Mouse (Mus musculus) right cerebral cortex, postnatal 36 days (tissue): ENCODE measurements around the gene Anapc7.

Source experiments
- DNase-seq, 2 experiments: peaks; one replicate each; pipeline ENCODE4 v3.0.0; 2022; ENCODE audit warnings: low spot score in 2 of 2, mixed read lengths in 1 of 2

Gene Anapc7

DNA sequence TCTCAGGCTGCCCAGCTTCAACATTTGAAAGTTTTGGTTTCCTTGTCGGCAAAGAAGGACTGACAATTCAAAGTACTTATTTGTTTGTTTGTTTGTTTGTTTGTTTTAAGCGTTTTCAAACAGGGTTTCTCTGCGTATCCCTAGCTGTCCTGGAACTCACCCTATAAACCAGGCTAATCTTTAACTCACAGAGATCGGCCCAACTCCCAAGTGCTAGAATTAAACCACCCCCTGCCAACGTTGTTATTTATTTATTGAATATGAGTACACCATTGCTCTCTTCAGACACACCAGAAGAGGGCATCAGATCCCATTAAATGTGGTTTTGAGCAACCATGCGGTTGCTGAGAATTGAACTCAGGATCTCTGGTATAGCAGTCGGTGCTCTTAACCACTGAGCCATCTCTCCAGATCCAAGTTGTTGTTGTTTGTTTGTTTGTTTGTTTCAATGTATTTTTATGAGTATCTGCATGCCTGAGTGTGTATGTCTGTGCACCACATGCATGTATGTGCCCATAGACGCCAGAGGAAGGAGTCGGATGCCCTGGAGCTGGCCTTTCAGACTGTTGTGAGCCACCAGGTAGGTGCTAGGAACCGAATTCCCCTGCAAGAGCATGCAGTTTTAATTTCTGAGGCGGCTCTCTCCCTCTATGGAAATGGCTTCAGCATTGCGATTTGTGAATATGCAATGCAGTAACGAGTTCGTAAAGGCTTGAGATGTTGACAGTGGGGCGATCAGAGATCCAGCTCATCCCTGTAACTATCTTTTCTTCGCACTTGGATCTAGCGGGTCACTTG is at the start of gene Anapc7:
TSS of gene Anapc7 (plus strand) at position 423 of the 798 bp plus-strand sequence.
- DNase-seq: no peak

DNA sequence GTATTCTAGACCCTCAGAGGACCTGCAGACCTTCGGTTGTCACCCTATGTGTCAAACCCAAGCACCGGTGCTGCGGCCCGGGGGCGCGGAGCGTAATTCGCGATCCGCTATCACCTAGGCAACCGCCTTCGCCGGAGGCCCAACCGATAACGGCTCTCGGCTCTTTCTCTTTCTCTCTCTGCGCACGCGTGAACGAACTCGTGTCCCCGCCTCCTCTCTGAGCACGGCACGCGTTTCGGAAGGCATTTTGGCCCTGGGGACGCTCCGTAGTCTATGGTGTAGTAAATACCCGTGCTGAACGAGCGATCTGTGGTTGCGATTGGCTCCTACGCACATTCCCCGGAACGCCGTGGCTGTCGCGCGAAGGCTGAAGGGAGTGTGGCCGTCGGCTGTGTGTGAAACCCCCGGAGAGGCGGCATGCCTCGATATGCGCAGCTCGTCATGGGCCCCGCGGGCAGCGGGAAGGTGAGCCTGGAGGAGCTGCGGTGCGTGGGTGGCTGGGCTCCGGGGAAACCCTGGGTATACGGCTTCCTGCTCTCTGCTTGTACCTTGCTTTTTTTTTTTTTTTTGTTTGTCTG is 49.2 kb upstream of the Anapc7 start, which contains the start of gene Fam216a:
TSS of gene Fam216a (minus strand) at position 173 of the 578 bp plus-strand sequence.
- peak; percentile 98 to 99 for DNase-seq

DNA sequence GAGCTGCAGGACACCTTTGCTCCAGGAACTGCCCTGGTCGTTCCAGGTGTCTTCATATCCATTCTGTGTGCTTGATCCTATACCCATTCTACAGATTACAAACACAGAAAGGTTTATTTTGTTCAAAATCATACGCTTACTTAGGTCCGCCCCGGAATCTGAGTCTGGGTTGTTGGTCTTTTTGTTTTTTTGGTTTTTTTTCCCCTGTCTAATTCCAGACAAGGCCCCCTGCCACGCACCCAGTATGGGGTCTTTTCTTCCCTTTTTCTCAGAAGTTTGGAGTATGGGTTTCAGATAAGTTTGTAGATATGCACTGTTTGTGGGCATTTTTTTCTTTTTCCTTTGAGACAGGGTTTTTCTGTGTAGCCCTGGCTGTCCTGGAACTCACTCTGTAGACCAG is 48.6 kb upstream of the Anapc7 start:
- no peak for DNase-seq

DNA sequence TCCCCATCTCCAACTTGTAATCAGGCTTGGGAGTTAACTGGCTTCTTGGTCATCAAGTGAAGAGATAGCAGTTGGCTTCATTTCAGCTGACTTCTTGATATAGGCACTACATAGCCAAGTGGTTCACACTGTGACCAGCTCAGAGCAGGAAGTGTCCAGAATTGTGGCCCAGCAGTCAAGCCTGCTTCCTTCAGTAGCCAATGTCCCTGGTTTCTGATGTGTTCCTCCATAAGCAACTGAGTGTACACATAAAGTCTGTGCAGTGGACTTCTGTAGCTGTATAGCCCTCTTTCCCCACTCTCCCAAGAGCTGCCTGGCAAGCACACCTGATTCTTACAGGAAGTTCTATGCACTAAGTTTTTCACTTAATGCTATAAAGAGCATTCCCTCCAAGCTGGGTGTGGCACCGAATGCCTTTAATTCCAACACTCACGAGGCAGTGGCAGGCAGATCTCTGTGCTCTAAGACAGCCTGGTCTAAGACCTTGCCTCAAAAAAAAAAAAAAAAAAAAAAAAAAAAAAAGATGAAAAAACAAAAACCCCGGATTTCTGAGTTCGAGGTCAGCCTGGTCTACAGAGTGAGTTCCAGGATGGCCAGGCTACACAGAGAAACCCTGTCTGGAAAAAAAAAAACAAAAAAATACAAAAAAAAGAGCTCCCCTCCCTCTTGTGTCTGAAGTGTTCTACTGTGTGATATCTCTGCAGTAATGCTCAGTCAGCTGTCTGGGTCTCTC is 44.2 kb upstream of the Anapc7 start:
- DNase-seq: no peak

DNA sequence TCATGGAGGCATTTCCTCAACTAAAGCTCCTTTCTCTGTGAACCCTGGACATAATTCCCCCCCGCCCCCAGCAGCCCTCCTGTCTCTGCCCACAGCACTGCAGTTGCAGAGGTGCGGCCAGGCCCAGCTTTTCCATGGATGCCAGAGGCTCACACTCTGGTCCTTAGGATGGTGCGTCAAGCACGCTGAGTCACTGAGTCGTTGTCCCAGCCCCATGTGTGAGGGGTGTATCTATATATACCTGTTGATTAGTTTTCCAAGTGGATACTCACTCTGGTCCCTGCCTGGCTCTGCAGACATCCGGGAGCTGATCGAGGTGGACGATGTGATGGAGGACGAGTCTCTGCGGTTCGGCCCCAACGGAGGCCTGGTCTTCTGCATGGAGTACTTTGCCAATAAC is 43.3 kb upstream of the Anapc7 start:
- no peak for DNase-seq

DNA sequence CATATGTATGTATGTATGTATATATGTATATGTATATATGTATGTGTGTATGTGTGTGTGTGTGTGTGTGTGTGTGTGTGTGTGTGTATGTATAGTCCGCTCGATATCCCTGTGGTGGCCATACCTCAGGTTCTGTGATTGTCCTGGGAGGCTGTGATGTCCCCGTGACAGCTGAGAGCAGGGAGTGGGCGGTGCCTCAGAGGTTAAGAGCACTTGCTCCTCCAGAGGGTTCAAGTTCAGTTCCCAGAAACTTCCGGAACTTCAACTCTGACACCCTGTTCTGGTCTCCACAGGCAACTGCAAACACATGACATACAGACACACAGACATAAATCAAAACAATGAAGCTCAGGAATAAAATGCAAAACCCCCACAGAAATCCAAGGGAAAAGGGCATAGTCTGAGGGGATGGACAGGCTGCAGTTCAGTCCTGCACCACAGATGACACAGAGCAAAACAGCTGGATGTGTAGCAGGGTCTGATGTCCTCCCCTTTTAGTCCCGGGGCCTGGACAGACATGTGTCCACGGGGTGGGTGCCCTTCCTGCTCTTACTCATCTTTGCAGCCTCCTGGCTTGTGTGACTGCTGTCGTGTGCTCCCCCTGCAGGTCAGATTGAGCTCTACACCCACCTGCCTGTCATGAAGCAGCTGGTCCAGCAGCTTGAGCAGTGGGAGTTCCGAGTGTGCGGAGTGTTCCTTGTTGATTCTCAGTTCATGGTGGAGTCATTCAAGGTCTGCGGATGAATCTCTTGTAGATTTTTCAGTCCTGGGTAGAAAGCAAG is 41.9 kb upstream of the Anapc7 start:
- peak; percentile 77 to 78 for DNase-seq

DNA sequence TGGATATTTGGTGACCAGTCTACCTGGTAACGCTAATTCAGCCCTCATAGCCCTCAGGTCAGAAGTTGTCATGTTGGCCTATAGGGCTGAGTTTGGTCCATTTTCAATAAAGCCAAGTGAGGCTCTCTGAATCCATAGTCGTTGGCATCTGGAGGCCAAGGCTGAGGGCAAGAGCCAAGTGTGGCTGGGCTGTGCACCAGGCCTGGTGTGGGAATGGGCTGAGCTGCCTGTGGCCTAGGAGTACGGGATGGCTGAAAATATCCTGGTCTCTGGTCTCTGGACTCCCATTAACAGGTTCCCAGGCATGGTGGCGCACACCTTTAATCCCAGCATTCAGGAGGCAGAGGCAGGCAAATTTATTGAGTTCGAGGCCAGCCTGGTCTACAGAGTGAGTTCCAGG is 31.5 kb upstream of the Anapc7 start:
- no peak for DNase-seq

DNA sequence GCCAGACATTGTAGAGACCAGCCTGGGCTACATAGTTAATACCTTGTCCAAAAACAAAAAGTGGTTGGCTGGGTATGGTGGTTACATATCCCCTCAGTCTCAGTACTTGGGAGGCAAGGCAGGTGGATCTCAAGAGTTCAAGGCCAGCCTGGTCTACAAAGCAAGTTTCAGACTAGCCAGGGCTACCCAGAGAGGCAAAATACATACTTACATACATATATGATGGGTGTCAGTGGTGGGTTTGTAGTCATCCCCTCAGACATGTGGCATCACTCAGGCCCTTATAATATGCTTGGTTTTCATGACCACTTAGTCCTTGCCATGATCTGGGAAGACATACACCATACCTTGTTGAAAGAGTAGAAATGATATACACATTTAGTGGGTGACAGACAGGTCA is 30.8 kb upstream of the Anapc7 start:
- no peak for DNase-seq

DNA sequence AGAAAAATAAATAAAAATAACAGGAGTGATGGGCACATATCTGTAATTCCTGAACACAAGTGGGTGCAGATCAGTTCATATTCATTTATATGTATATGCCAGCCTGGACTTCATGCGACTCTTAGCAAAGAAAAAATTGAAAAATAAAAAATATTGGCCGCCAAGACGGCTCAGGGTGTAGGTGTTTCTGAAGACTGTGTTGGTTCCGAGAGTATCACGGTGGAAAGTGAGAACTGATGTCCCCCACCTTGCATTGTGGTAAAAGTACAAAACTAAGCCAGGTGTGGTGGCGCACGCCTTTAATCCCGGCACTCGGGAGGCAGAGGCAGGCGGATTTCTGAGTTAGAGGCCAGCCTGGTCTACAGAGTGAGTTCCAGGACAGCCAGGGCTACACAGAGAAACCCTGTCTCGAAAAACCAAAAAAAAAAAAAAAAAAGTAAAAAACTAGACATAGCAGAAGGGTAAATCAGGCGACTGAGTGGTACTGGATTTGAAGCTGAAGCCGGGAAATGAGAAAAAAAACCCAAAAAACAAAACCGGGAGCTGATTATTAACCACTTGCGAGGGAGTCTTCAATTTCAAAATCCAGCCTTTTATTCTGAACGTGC is 30.2 kb upstream of the Anapc7 start:
- no peak for DNase-seq

DNA sequence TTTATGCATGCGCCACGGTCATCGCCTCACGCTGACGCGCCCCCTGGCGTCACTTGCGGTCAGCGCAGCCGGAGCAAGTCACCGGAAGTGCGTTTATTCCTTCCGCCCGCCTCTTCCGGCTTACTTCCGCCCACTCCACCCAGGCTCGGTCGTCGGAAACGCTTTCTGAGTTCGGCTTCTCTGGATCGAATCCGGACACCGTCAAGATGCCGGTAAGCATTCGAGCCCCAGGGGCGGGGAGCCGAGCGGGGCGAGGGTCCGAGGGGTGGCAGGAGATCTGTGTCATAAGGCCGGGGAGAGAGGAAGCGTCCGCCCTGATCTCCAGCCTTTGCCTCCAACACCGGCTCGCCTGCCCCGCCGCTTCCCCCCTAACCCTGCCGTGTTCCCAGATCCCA is 29.7 kb upstream of the Anapc7 start, which contains the start of gene Arpc3:
TSS of gene Arpc3 (plus strand) at position 93 of the 395 bp plus-strand sequence.
- DNase-seq: peak; percentile 83 to 85

DNA sequence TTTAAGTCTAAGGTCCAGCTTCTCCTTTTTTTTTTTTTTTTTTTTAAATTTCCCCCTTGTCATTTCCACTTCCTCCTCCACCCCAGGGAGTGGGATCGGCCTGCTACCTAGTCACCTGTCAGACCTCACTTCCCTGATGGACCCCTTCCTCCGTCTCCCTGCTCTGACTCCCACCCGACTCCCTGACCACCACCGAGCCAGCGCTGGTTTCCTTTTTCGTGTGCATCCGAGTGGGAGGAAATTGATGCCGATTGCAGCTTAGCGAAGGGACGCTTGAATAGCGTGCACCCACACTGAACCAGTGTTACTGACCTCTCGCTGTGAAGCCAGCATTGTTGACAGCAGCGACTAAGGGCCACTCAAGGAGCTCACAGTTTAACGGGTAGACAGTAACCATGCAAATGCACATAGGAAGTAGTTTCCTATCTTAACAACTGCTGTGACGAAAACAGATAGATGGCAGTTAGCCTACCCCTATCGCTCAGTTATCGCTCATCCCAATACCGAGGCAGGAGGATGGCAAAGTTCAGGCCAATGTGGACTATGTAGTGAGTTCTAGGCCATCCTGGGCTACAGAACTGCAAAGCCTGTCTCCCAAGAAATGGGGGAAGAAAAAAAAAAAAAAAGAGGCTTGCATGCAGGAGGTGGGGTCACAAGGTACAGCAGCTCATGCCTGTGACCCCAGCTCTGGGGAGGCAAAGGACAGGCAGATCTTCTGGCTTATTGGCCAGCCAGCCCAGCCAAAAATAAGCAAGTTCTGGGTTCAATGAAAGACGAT is 29.1 kb upstream of the Anapc7 start:
- DNase-seq: no peak

DNA sequence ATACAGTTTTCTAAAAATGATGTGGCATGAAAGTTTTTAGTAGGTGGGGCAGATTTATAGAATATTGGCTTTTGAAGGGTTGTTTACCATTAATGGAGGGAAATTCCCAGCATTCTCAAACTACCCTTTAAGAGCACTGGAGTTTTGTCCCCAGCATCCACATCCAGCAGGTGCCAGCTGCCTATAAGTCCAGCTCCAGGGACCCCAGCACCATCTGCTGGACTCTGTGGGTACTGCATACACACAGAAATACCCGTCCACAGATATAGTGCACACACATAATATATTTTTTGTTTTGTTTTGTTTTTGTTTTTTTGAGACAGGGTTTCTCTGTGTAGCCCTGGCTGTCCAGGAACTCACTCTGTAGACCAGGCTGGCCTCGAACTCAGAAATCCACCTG is 27.6 kb upstream of the Anapc7 start:
- DNase-seq: no peak

DNA sequence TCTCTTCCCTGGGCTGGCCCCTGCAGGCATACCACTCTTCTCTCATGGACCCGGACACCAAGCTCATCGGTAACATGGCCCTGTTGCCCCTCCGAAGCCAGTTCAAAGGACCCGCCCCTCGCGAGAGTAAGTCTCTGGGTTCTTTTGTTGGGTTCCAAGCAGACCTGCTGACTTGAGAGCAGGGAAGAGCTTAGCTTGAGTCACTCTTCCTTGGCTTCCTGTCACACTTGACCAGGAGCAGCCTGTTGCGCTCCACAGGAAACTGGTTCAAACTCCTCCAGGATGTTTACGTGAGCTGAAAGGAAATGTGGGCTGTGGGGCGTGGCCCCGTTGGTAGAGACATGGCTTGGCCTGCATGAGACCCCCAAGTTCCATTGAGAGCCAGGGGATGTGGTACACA is 24.7 kb upstream of the Anapc7 start:
- DNase-seq: no peak

DNA sequence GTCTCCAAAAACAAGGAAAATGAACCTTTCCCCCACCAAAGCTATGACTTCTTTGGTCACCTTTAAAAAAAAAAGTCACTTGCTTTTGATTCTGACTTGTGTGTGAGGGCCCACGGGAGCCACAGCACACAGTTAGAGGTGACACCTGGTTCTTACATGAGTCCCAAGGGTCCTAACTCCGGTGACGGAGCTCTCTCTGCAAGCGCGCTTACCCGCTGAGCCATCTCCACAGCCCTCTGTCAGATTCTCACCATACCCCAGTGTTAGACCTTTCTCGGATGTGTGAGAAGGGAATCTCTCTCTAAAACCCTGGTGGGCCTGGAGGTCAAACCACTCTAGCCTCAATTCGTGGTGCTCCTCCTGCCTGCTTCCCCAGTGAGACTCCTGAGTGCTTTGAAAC is 24.0 kb upstream of the Anapc7 start:
- no peak for DNase-seq

DNA sequence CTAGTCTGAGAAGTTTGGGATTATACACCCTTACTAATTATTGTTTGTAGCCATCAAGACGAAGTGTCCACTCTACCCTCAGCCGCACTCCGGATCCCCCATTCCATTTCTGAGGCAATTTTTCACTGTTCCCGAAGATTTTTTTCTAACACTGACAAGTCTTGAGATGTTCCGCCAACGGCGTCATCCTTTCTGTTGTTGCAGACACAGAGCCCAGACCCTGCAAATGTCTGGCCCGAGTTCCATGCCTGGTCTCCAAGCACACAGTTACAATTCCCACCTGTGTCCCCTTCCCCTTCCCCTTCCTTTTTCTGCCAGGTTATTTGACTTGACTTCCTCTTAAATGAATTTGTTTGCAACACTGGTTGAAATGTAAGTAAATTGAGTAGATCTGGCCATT is 21.6 kb upstream of the Anapc7 start:
- no peak for DNase-seq

DNA sequence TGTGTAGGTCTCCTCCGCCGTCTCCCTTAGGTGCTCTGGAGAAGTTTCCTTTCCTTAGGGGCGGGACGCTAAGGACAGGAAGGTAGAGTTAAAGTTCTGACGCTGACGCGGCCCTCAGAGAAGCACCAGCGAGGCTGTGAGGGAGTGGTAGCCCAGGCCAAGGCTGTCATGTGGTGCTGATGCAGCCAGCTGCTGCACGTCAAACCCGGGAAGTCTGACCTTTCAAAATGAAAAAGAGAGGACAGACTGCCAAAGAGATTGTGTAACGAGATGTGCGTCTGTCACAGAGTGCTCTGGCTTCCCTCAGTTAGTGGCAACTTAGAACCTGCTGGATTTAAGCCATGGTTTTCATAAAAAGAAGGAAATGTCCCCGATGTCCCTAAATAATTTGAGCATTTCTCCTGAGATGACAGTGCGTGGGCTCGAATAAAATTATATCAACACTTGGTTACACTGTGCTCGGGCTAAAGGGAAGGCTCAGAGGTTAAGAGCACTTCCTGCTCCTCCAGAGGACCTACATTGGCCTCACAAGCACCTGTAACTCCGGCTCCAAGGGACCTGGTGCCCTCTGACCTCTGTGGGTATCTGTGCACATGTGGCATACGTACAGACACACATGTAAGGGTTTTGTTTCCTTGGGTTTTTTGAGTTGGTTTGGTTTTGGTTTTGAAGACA is 20.7 kb upstream of the Anapc7 start:
- peak; percentile 43 to 59 for DNase-seq

DNA sequence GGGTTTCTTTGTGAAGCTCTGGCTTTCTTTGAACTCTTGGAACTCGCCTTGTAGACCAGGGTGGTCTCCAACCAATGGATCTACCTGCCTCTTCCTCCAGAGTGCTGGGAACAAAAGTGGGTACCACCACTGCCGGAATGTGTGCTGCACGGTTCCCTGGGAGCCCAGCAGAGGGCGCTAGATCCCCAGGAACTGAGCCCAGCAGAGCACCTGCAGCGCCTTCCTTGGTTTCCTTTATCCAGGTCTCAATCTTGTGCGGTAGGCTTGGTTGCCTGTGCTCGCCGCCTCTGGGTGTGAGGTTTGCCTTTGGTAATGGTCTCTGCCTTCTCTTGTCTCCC is 20.2 kb upstream of the Anapc7 start:
- DNase-seq: no peak

DNA sequence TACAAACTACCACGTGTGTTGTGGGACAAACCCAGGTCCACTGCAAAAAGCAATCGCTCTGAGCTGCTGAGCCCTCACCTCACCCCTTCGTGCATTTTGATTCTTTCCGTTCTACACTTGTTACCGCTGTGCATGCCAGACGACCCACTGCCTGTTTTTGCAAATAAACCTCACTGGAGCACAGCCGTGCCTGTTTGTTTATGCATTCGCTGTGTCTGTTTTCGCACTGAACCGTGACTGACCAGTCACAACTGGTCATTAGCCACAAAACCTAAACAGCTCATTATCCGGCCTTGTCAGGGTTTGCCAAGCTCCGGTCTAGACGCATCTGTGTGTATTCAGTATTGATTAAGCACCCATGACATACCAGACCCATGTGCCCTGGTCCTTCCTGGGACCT is 19.3 kb upstream of the Anapc7 start:
- no peak for DNase-seq

DNA sequence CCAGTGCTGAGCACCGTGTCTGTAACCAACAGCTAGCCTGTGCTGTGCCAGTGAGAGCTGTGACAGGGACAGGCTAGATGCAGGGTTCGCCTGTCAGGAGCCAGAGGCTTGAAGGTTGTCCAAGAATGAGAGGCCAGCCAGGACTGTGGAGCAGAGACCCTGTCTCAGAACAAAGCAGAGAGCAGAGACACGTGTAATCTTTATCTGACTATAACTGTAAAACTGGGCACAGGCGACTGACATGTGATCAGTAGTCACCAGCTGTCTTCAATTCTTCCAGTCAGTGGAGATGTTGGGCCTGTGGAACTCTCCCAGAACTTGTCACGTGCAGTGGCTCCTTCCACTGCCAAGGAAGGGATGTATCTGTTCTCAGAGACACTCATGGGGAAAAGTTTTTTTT is 18.7 kb upstream of the Anapc7 start:
- peak; percentile 68 to 69 for DNase-seq

DNA sequence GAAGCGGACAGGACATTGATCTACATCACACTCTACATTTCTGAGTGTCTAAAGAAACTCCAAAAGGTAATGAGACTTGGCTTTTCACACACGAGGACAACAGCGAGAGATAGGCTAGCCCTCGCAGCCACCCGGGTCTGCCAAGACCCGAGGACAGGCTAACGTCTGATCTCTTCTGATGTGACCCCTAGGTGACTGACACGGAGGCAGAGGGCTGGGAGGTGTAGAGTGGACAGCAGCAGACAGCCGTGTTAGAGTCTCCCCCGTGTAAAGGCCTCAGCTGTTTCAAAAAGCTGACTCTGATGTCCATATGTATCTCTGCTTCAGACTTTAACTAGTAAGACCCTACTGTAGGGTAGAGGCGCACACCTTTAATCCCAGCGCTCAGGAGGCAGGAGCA is 18.1 kb upstream of the Anapc7 start:
- no peak for DNase-seq
